Mouse (Mus musculus) hindbrain, embryonic 12.5 days (tissue): ENCODE data around the gene St14. TPM values are rescaled to one million over a fixed set of nuclear protein-coding genes. Genes with fewer than 3 reads are reported as not detected.
"Not testable (repeated sequence)": the region's sequence is repeated elsewhere in the genome, so short reads cannot be mapped to it uniquely, and the experiment has no call there.

Source experiments
- ATAC-seq: fragments of 200-750 bp; cut with Nextera tagmentation; 2 replicates; pipeline ENCODE4 v1.8.0; 2017; ENCODE audit warnings: moderate TSS enrichment; ENCODE audit not compliant: low FRiP score
- H3K27ac ChIP-seq: fragments of 300-500 bp; sonication (generic); 2 replicates; pipeline ENCODE4 v1.5.1; 2016; ENCODE audit warnings: mild to moderate bottlenecking
- H3K27me3 ChIP-seq: fragments of 300-500 bp; sonication (generic); 2 replicates; pipeline ENCODE4 v1.6.1; 2016; ENCODE audit warnings: mild to moderate bottlenecking
- H3K36me3 ChIP-seq: fragments of 300-500 bp; sonication (generic); 2 replicates; pipeline ENCODE4 v1.6.1; 2016; ENCODE audit warnings: mild to moderate bottlenecking
- H3K4me1 ChIP-seq: fragments of 300-500 bp; sonication (generic); 2 replicates; pipeline ENCODE4 v1.6.1; 2016
- H3K4me2 ChIP-seq: fragments of 300-500 bp; sonication (generic); replicated peaks from 2 replicates; pipeline ENCODE4 v1.6.1; 2016; ENCODE audit warnings: mild to moderate bottlenecking
- H3K4me3 ChIP-seq: fragments of 300-500 bp; sonication (generic); 2 replicates; pipeline ENCODE4 v1.5.1; 2016; ENCODE audit warnings: mild to moderate bottlenecking
- H3K9ac ChIP-seq: fragments of 300-500 bp; sonication (generic); 2 replicates; pipeline ENCODE4 v1.6.1; 2016; ENCODE audit warnings: mild to moderate bottlenecking, moderate library complexity
- H3K9me3 ChIP-seq: fragments of 300-500 bp; sonication (generic); replicated peaks from 2 replicates; pipeline ENCODE4 v1.6.1; 2016; ENCODE audit warnings: mild to moderate bottlenecking
- WGBS: fragments of 180-500 bp; shearing (Covaris S2); methylation state at CpG from one replicate; pipeline ENCODE4 v1.1.7; 2016; 5-methylcytosine and 5-hydroxymethylcytosine counted together
- polyA plus RNA-seq: library from polyadenylated mRNA; unstranded; fragments of >200 nt; fragmentation: Nextera tagmentation; extraction: Ambion mirVana; gene quantifications from 2 replicates; pipeline ENCODE4 v1.2.1, GENCODE M21; 2016

St14 gene
- polyA plus RNA-seq, result 3.6 and 7.1 TPM in 2 replicates

DNA sequence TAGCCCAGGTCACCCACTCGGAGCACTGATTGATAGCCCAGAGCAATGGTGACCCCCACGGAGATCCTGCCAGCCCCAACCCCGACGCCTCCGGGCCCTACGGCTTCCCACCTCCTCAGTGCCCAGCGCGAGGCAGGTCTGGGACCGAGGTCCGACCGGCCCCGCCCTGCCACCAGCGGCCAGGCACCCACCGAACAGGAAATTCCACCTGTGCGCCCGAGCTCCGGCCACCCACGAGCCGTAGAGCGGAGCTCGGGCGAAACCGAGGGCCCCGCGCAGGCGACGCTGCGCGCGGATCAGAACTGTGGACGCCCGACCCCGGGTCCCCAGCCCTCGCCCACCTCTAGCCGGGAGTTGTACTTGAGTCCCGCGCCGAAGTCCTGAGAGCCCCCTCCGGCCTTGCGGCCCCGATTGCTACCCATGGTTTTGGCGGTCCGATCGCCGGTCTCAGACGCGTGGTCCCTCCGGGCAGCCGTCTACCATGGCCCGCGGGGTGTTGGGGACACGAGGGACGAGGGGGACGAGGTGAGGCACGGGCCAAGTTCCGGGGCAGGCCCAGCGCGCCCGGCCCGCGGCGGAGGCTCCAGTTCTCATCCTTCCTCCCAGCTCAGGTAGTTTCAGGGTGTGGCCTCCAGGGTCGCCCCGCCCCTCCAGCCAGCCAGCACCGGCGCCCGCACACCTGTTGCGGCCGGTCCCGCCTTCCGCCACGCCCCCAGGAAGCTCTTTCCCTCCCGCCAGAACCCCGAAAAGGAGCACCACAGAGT, at the start of gene St14:
TSS of gene St14 (minus strand) at position 649 of the 764 bp plus-strand sequence.
- peak within 1 kb of the TSS; percentile 92 for H3K4me2 ChIP-seq
- under 1% methylated on average over 74 of the region's 74 CpGs for WGBS
- H3K4me3 ChIP-seq, result peak within 1 kb of the TSS; percentile 46
- peak within 1 kb of the TSS; percentile 53 for H3K9ac ChIP-seq
- no peaks in the 10 kb centered on the region for H3K36me3 ChIP-seq
- no peaks in the 10 kb centered on the region for H3K9me3 ChIP-seq
- peaks cover 61% of the 10 kb centered on the region for H3K27me3 ChIP-seq
- no peak within 1 kb of the TSS for H3K27ac ChIP-seq
- H3K4me1 ChIP-seq, result peaks cover 20% of the 10 kb centered on the region
- 0 out of 2 replicates have a peak, but pooled peaks have one; percentile 52 for ATAC-seq

- Histone ChIP-seq H3K36me3 (peaks cover 9% of the 10 kb centered on the region; the same call in 1 of the 2 replicates), H3K9me3 (no peaks in the 10 kb centered on the region), H3K27me3 (no peaks in the 10 kb centered on the region), H3K27ac (no peak overlapping the region), H3K4me1 (peaks cover 8% of the 10 kb centered on the region; the same call in 1 of the 2 replicates), H3K9ac (no peak overlapping the region), H3K4me2 (no peak overlapping the region), H3K4me3 (no peak overlapping the region)
- ATAC-seq, result no peak
- WGBS, result 90% methylated on average over 6 of the region's 6 CpGs
Measured at GRCm38 (mm10) chr9:31177692-31178091, 46.0 kb upstream of the St14 start.

DNA sequence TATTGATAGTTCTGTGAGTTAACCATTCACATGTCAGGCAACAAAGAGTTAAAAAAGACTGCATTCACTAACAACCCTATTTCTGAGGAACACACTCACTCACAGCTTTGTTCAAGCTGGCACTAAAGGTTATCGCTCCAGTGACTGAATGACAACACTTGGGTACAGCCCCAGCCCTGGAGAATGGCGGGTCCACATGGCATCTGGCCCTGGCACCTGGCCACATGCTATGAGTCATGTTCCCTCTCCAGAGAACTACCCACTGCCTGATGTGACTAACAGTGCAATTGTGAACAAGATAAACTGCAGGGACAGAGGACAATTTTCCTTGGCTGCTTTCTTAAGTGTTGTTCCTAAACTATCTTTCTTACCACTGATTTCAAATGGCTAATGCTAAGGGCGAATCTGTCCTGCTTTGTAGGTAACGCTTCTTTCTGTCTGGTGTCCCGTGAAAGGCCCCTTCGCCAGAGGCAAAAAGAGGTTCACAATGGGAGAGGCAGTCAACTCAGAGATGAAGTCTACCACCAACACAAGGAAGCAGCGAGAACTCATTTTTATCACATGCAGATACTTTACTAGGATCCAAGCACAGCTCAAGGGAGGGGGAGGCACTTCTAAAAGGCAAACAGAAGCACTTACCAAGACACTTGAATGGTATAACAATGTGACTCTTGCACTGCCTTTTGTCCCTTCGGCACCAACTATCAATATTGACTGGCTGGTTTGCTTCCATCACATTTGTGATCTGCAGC, 44.9 kb upstream of the St14 start:
- Histone ChIP-seq H3K9me3 (no peaks in the 10 kb centered on the region), H3K36me3 (peaks cover 12% of the 10 kb centered on the region), H3K4me2 (no peak overlapping the region), H3K9ac (no peak overlapping the region), H3K27ac (0 out of 2 replicates have a peak overlapping the region, but pooled peaks have one; percentile 12), H3K4me3 (no peak overlapping the region), H3K27me3 (no peaks in the 10 kb centered on the region), H3K4me1 (0 out of 2 replicates have a peak, but pooled peaks cover 6% of the 10 kb centered on the region)
- no peak for ATAC-seq
- WGBS, result 84% methylated on average over 8 of the region's 8 CpGs

GRCm38 (mm10) chr9:31175978-31176377, 44.3 kb upstream of the St14 start:
- 86% methylated on average over 3 of the region's 3 CpGs for WGBS

GRCm38 (mm10) chr9:31175346-31175745, 43.7 kb upstream of the St14 start:
- H3K36me3 ChIP-seq, result peaks cover 17% of the 10 kb centered on the region
- WGBS, result 93% methylated on average over 6 of the region's 6 CpGs
- ATAC-seq, result no peak

More at GRCm38 (mm10) chr9:31175978-31176377, 44.3 kb upstream of the St14 start:
- H3K9ac ChIP-seq, result no peak overlapping the region
- H3K27me3 ChIP-seq, result no peaks in the 10 kb centered on the region
- H3K27ac ChIP-seq, result no peak overlapping the region
- no peaks in the 10 kb centered on the region for H3K9me3 ChIP-seq
- H3K4me3 ChIP-seq, result no peak overlapping the region
- H3K4me1 ChIP-seq, result 0 out of 2 replicates have a peak, but pooled peaks cover 4% of the 10 kb centered on the region
- ATAC-seq, result no peak
- no peak overlapping the region for H3K4me2 ChIP-seq
- peaks cover 15% of the 10 kb centered on the region for H3K36me3 ChIP-seq

DNA sequence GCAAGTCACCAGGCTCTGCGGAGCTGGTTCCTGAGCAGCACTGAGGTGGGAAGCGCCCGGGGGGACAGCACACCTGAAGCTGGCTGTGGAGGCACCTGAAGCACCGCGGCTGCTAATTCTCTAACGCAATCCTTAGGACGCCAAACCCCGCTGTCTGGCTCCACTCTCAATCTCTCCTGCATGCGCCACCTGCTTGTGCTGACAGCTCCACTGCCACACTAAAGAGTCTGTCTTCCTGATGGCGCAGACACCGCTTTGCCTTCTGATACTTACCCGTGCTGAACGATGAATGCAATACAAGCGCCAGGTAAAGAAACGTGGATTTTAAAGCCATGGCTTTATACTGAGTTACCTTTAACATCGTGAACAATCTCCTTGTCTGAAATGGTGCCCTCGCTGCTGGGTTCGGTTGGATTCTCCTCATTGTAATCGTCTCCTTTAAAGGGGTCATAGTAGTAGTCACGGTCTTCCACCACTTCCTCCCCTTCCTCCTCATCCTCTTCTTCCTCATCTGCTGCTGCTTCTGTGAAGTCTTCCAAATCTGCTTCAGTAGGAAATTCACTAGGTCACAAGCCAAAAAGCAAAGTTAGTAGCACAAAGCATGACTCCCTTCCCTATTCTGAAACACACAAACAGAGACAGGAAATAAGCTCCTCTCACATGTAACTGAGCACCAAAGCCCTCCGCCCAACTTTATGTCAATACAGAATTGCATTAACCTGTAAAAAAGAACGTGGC, 36.9 kb upstream of the St14 start:
- Histone ChIP-seq H3K36me3 (peaks cover 57% of the 10 kb centered on the region), H3K27me3 (no peaks in the 10 kb centered on the region), H3K4me1 (no peaks in the 10 kb centered on the region), H3K9ac (no peak overlapping the region), H3K4me2 (no peak overlapping the region), H3K4me3 (no peak overlapping the region), H3K27ac (no peak overlapping the region), H3K9me3 (no peaks in the 10 kb centered on the region)
- WGBS, result 95% methylated on average over 22 of the region's 22 CpGs
- ATAC-seq, result no peak

More at GRCm38 (mm10) chr9:31175346-31175745, 43.7 kb upstream of the St14 start:
- Histone ChIP-seq H3K9ac (no peak overlapping the region), H3K27ac (no peak overlapping the region), H3K4me2 (no peak overlapping the region), H3K27me3 (no peaks in the 10 kb centered on the region), H3K9me3 (no peaks in the 10 kb centered on the region), H3K4me3 (no peak overlapping the region), H3K4me1 (0 out of 2 replicates have a peak, but pooled peaks cover 4% of the 10 kb centered on the region)

- no peak overlapping the region for H3K4me2 ChIP-seq
- H3K4me1 ChIP-seq, result no peaks in the 10 kb centered on the region
- WGBS, result 90% methylated on average over 13 of the region's 13 CpGs
- no peak overlapping the region for H3K4me3 ChIP-seq
- H3K27me3 ChIP-seq, result no peaks in the 10 kb centered on the region
- H3K27ac ChIP-seq, result no peak overlapping the region
- ATAC-seq, result no peak
- no peaks in the 10 kb centered on the region for H3K9me3 ChIP-seq
- no peak overlapping the region for H3K9ac ChIP-seq
- peaks cover 65% of the 10 kb centered on the region for H3K36me3 ChIP-seq
Measured at GRCm38 (mm10) chr9:31167305-31167704, 35.7 kb upstream of the St14 start.

DNA sequence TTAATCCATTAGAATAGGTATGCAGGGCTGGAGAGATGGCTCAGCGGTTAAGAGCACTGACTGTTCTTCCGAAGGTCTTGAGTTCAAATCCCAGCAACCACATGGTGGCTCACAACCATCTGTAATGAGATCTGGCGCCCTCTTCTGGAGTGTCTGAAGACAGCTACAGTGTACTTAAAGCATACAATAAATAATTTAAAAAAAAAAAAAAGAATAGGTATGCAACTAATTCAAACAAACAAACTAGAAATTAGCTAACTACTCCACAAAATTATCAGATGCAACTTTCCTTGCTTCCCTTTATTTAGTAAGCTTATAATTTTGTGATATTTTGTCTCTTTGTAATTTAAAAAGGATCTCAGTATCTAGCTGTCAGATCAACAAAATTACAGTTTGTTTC, 33.9 kb upstream of the St14 start:
- 85% methylated on average over 3 of the region's 3 CpGs for WGBS
- H3K4me2 ChIP-seq, H3K9ac ChIP-seq, H3K9me3 ChIP-seq, H3K4me3 ChIP-seq, H3K27me3 ChIP-seq, ATAC-seq, H3K4me1 ChIP-seq, H3K27ac ChIP-seq: not testable (repeated sequence)
- H3K36me3 ChIP-seq, result peaks cover 76% of the 10 kb centered on the region

DNA sequence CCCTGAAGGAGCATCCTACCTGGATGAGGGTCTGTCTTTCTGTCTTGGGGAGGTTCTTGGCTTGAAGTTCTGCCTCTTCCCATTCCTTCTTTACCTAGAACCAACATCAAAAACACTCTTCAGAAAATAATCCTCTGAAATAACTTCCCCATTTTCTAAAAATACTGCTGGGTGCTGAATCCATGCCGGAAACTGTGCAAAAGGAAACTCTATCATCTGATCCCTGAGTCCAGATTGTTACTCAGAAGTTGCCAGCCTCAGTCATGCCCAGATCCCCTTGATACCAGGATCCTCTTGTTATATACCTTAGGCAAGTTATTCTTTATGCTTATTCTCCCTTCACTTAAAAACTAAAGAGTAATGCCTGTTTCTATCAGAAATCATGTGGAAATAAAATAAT, 31.7 kb upstream of the St14 start:
- no peaks in the 10 kb centered on the region for H3K27me3 ChIP-seq
- H3K4me3 ChIP-seq, result no peak overlapping the region
- H3K36me3 ChIP-seq, result peaks cover 83% of the 10 kb centered on the region
- H3K4me1 ChIP-seq, result no peaks in the 10 kb centered on the region
- H3K9me3 ChIP-seq, result no peaks in the 10 kb centered on the region
- H3K27ac ChIP-seq, result no peak overlapping the region
- WGBS, result 97% methylated on average over 1 of the region's 1 CpGs
- no peak for ATAC-seq
- H3K4me2 ChIP-seq, result no peak overlapping the region
- no peak overlapping the region for H3K9ac ChIP-seq

DNA sequence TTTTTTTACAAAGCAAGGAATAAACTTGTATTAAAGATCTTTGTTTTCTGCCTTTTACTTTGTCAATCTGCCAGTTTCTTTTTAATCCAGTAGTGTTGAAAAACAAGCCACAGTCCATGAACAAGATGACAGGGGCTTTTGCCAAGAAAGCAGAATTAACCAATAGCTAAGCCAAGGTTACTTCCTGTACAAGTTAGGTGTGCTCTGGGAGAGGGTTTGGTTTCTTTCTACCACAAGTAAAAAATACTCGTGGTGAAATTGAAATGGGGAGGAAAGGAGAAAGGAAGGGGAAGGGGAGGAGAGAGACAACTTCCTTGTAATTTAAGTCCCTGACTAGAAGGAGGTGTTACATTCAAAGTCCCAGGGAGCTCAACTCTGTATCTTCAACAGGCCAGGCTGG, 31.3 kb upstream of the St14 start:
- H3K4me3 ChIP-seq, result no peak overlapping the region
- no peaks in the 10 kb centered on the region for H3K27me3 ChIP-seq
- 90% methylated on average over 1 of the region's 1 CpGs for WGBS
- peaks cover 83% of the 10 kb centered on the region for H3K36me3 ChIP-seq
- no peaks in the 10 kb centered on the region for H3K9me3 ChIP-seq
- H3K4me1 ChIP-seq, result no peaks in the 10 kb centered on the region
- ATAC-seq, result no peak
- no peak overlapping the region for H3K9ac ChIP-seq
- H3K4me2 ChIP-seq, result no peak overlapping the region
- no peak overlapping the region for H3K27ac ChIP-seq

DNA sequence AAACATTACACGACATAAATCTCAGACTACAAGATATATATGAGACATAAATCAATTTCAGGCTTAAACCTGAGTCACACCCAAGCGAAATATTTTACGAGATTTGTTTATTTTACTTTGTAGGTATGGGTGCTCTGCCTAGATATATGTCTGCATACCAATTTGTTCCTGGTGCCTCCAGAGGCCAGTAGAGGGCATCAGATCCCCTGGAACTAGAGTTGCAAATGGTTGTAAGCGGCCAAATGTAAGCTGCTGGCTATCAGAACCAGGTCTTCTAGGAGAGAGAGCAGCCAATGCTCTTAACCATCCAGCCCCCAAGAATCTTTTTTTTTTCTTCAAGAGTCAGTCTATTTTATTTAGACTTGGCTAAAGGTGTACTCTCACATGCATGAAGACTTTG, 28.3 kb upstream of the St14 start:
- H3K9ac ChIP-seq, result no peak overlapping the region
- peaks cover 89% of the 10 kb centered on the region for H3K36me3 ChIP-seq
- no peak for ATAC-seq
- H3K4me1 ChIP-seq, result no peaks in the 10 kb centered on the region
- H3K9me3 ChIP-seq, result no peaks in the 10 kb centered on the region
- no peak overlapping the region for H3K4me2 ChIP-seq
- H3K27ac ChIP-seq, result no peak overlapping the region
- no peak overlapping the region for H3K4me3 ChIP-seq
- 84% methylated on average over 4 of the region's 4 CpGs for WGBS
- no peaks in the 10 kb centered on the region for H3K27me3 ChIP-seq

GRCm38 (mm10) chr9:31156594-31156993, 24.9 kb upstream of the St14 start:
- H3K4me3 ChIP-seq, result no peak overlapping the region
- H3K9ac ChIP-seq, result no peak overlapping the region
- no peak for ATAC-seq
- no peaks in the 10 kb centered on the region for H3K27me3 ChIP-seq
- peaks cover 89% of the 10 kb centered on the region for H3K36me3 ChIP-seq
- 91% methylated on average over 8 of the region's 8 CpGs for WGBS
- no peaks in the 10 kb centered on the region for H3K9me3 ChIP-seq
- no peaks in the 10 kb centered on the region for H3K4me1 ChIP-seq
- no peak overlapping the region for H3K27ac ChIP-seq
- no peak overlapping the region for H3K4me2 ChIP-seq
